ENCODE assay signal across 8 mouse cellular contexts in genomic region chr13:35604061-35604460, GRCm38 (mm10). TPM values are rescaled to one million over a fixed set of nuclear protein-coding genes. Genes with fewer than 3 reads are reported as not detected.
DNase-seq lines count a peak whose midpoint lies in the region; ATAC-seq and TF ChIP-seq lines count a peak whose summit lies in the region.

No protein-coding gene starts in this region.

- no peaks in the 10 kb centered on the region for H3K27me3 ChIP-seq in kidney, embryonic 16.5 days (ENCODE audit: insufficient read depth, low read length)
- H3K27me3 ChIP-seq in heart, adult 2 months (ENCODE audit: control insufficient read depth, insufficient read depth, low read length), result no peaks in the 10 kb centered on the region
- H3K27me3 ChIP-seq in hindbrain, embryonic 14.5 days (ENCODE audit: control insufficient read depth, insufficient read depth, low read length), result no peaks in the 10 kb centered on the region

- ATAC-seq in kidney, embryonic 16.5 days (ENCODE audit: low FRiP score, low TSS enrichment), result peak; percentile 86; the same call in 1 of the 2 replicates
- ATAC-seq in hindbrain, embryonic 14.5 days (ENCODE audit: low FRiP score), result no peak

- no peaks in the 10 kb centered on the region for H3K36me3 ChIP-seq in kidney, embryonic 16.5 days (ENCODE audit: insufficient read depth, low read length)
- no peaks in the 10 kb centered on the region for H3K36me3 ChIP-seq in heart, adult 2 months (ENCODE audit: control insufficient read depth, insufficient read depth, low read length)
- H3K36me3 ChIP-seq in hindbrain, embryonic 14.5 days (replicated peaks; ENCODE audit: control insufficient read depth, insufficient read depth), result no peaks in the 10 kb centered on the region

- TF ChIP-seq CTCF in heart, adult 2 months (IDR thresholded peaks at IDR 0.05), result no peak

- H3K27ac ChIP-seq in kidney, embryonic 16.5 days (ENCODE audit: low read length), result no peak overlapping the region
- no peak overlapping the region for H3K27ac ChIP-seq in heart, adult 2 months
- H3K27ac ChIP-seq in hindbrain, embryonic 14.5 days, result no peak overlapping the region

- TF ChIP-seq EP300 in heart, adult 2 months (IDR thresholded peaks at IDR 0.05; ENCODE audit: insufficient read depth, low read depth, low read length), result no peak

- no peak overlapping the region for H3K4me2 ChIP-seq in kidney, embryonic 16.5 days (replicated peaks; ENCODE audit: low read depth, low read length)
- no peak overlapping the region for H3K4me2 ChIP-seq in hindbrain, embryonic 14.5 days (replicated peaks)

- H3K9me3 ChIP-seq in kidney, embryonic 16.5 days (ENCODE audit: low read length), result no peaks in the 10 kb centered on the region
- no peaks in the 10 kb centered on the region for H3K9me3 ChIP-seq in hindbrain, embryonic 14.5 days (ENCODE audit: control insufficient read depth, low read length)

- no peak overlapping the region for H3K4me3 ChIP-seq in kidney, embryonic 16.5 days (ENCODE audit: low read length)
- H3K4me3 ChIP-seq in heart, adult 2 months, result no peak overlapping the region
- no peak overlapping the region for H3K4me3 ChIP-seq in hindbrain, embryonic 14.5 days (replicated peaks; ENCODE audit: low read length)

- intact Hi-C loops in heart, adult 2 months (cut with DNase I), result loop anchor here (10.0 kb wide), 1 partner anchor 219 kb away; no protein-coding TSS in a partner anchor

- H3K9ac ChIP-seq in kidney, embryonic 16.5 days (replicated peaks; ENCODE audit: low read length), result no peak overlapping the region
- no peak overlapping the region for H3K9ac ChIP-seq in heart, adult 2 months (ENCODE audit: low read depth, low read length)
- H3K9ac ChIP-seq in hindbrain, embryonic 14.5 days, result no peak overlapping the region

- H3K79me2 ChIP-seq in heart, adult 2 months (replicated peaks; ENCODE audit: control insufficient read depth, insufficient read depth, low read length), result no peaks in the 10 kb centered on the region

- no peak for DNase-seq in kidney, adult 8-10 months
- peak; percentile 85 for DNase-seq in adipocyte (ENCODE audit: low spot score)
- DNase-seq in heart, adult 2 months, result peak; percentile 47 to 68
- peak; percentile 65 to 83 for DNase-seq in lung, postnatal 4 days
- no peak for DNase-seq in frontal cortex, postnatal 14 days (ENCODE audit: low spot score in 2 of 2)
- no peak for DNase-seq in hindbrain, embryonic 14.5 days (ENCODE audit: low spot score)
- DNase-seq in right cerebral cortex, postnatal 4 days, result no peak

- TF ChIP-seq POLR2A in heart, adult 2 months (IDR thresholded peaks at IDR 0.05; ENCODE audit: insufficient read depth, low read depth, low read length), result no peak

- H3K4me1 ChIP-seq in kidney, embryonic 16.5 days (ENCODE audit: insufficient read depth, low read length), result no peaks in the 10 kb centered on the region
- no peaks in the 10 kb centered on the region for H3K4me1 ChIP-seq in heart, adult 2 months (ENCODE audit: control insufficient read depth, insufficient read depth, low read length)
- H3K4me1 ChIP-seq in hindbrain, embryonic 14.5 days (replicated peaks; ENCODE audit: control insufficient read depth, insufficient read depth, low read length), result no peaks in the 10 kb centered on the region

- 88% methylated on average over 1 of the region's 1 CpGs for WGBS in kidney, embryonic 16.5 days
- WGBS in heart, adult 2 months, result 33% methylated on average over 1 of the region's 1 CpGs
- 75% methylated on average over 1 of the region's 1 CpGs for WGBS in hindbrain, embryonic 14.5 days

RNA-seq across cellular contexts. Expression of gene Cdyl, which starts 55.6 kb away (rescaled TPM):
- 6.1 and 8.2 TPM in 2 replicates for polyA plus RNA-seq in kidney, embryonic 16.5 days (2015; fragmentation: Nextera tagmentation; extraction: Ambion mirVana)
- total RNA-seq in heart, adult 2 months (2021), result 10 to 100 TPM in 1 of 2 experiments, 1 to 10 TPM in 1; 8.4 to 11.2 TPM
- 3.1 and 4.2 TPM in 2 replicates for polyA plus RNA-seq in heart, adult 2 months (2012; rRNA removed)
- polyA plus RNA-seq in hindbrain, embryonic 14.5 days (2014; fragmentation: Nextera tagmentation; extraction: Ambion mirVana), result 7.8 and 9.4 TPM in 2 replicates

Comparison
In these comparisons a context has a peak if more than half of its experiments do, and no peak if none do; other contexts are left out.
1. DNase-seq: peak in adipocyte (single experiment), heart, adult 2 months (2 of 2) and lung, postnatal 4 days (2 of 2); none in kidney, adult 8-10 months (0 of 2), frontal cortex, postnatal 14 days (0 of 2), hindbrain, embryonic 14.5 days (single experiment) and right cerebral cortex, postnatal 4 days (single experiment).